Mouse (Mus musculus): ENCODE measurements around the gene Ccnd3.

- TF ChIP-seq EP300 (IDR thresholded peaks at IDR 0.05; ENCODE audit: insufficient read depth, low read depth, low read length) (no peak), POLR2A (IDR thresholded peaks at IDR 0.05; ENCODE audit: insufficient read depth, low read length) (no peak), CTCF (IDR thresholded peaks at IDR 0.05; ENCODE audit: low read depth, low read length) (no peak)
Measured at GRCm38 (mm10) chr17:47492731-47493130, 12.1 kb upstream of the Ccnd3 start.
